Mouse (Mus musculus) liver, postnatal 0 days (tissue): ENCODE measurements around the gene Trmt2a. TPM values are rescaled to one million over a fixed set of nuclear protein-coding genes. Genes with fewer than 3 reads are reported as not detected.
A peak's percentile ranks its signal among the peaks of the same experiment; 100 is the strongest.

ENCODE experiments used
- ATAC-seq: fragments of 200-750 bp; cut with Nextera tagmentation; 2 replicates; pipeline ENCODE4 v1.8.0; 2017; ENCODE audit warnings: mild to moderate bottlenecking, moderate library complexity
- DNase-seq: peaks from one replicate; pipeline ENCODE4 v3.0.0-alpha.2; 2016
- H3K27ac ChIP-seq: fragments of 300-500 bp; sonication (generic); 2 replicates; pipeline ENCODE4 v1.5.1; 2014; ENCODE audit warnings: antibody characterized with exemption, moderate library complexity, mild to moderate bottlenecking, low read depth
- H3K27me3 ChIP-seq: fragments of 300-500 bp; sonication (generic); 2 replicates; pipeline ENCODE4 v1.6.1; 2014; ENCODE audit warnings: low read length, control low read depth, mixed read lengths; ENCODE audit not compliant: insufficient read depth
- H3K36me3 ChIP-seq: fragments of 300-500 bp; sonication (generic); replicated peaks from 2 replicates; pipeline ENCODE4 v1.6.1; 2014; ENCODE audit warnings: mild to moderate bottlenecking, control low read depth, low read length, moderate library complexity, mixed read lengths; ENCODE audit not compliant: insufficient read depth
- H3K4me1 ChIP-seq: fragments of 300-500 bp; sonication (generic); 2 replicates; pipeline ENCODE4 v1.6.1; 2014; ENCODE audit warnings: antibody characterized with exemption, mild to moderate bottlenecking, control low read depth; ENCODE audit not compliant: insufficient read depth
- H3K4me2 ChIP-seq: fragments of 300-500 bp; sonication (generic); 2 replicates; pipeline ENCODE4 v1.6.1; 2014; ENCODE audit warnings: low read depth, mild to moderate bottlenecking, low read length, moderate library complexity, mixed read lengths
- H3K4me3 ChIP-seq: fragments of 300-500 bp; sonication (generic); 2 replicates; pipeline ENCODE4 v1.5.1; 2014; ENCODE audit warnings: low read depth, low read length
- H3K9ac ChIP-seq: fragments of 300-500 bp; sonication (generic); replicated peaks from 2 replicates; pipeline ENCODE4 v1.6.1; 2014; ENCODE audit warnings: mild to moderate bottlenecking, moderate library complexity
- H3K9me3 ChIP-seq: fragments of 300-500 bp; sonication (generic); 2 replicates; pipeline ENCODE4 v1.6.1; 2016; ENCODE audit warnings: mild to moderate bottlenecking, control low read depth, low read length, mixed read lengths
- CTCF ChIP-seq: sonication (generic); IDR thresholded peaks from 2 replicates; pipeline ENCODE4 v1.5.1; 2016; ENCODE audit warnings: antibody characterized with exemption, low read depth
- EP300 ChIP-seq: IDR thresholded peaks from 2 replicates; pipeline ENCODE4 v1.6.1; 2016; ENCODE audit warnings: antibody characterized with exemption, low read depth, mild to moderate bottlenecking
- WGBS: fragments of 180-500 bp; shearing (Covaris S2); extraction: QIAGEN DNeasy Blood & Tissue Kit; methylation state at CpG from one replicate; pipeline ENCODE4 v1.1.7; 2014; ENCODE audit not compliant: insufficient replicate concordance; 5-methylcytosine and 5-hydroxymethylcytosine counted together
- polyA plus RNA-seq: library from polyadenylated mRNA; unstranded; fragments of >200 nt; fragmentation: Nextera tagmentation; extraction: Ambion mirVana; gene quantifications from 2 replicates; pipeline ENCODE4 v1.2.1, GENCODE M21; 2015

Trmt2a gene
- polyA plus RNA-seq, 1 experiment from 2014 or later, result 22.9 TPM

DNA sequence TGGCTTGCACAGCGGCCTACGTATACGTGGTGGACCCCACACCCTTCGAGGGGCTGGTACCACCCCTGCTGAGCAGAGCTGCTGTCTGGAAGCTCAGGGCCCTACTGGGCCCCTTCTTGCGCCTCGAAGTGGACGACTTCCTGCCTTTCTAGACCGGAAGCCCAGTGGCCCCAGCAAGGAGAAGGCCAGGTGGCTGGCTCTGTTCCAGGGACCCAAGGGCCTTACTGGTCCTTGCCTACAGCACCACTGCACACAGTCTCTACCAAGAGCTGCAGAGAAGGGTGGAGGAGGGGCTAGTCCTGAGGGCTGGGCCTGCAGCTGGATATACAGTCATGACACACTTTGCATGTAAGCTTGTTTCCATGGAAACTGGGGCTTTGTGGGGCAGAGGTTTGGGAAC is 28.5 kb upstream of the Trmt2a start:
- Histone ChIP-seq H3K9ac (peak overlapping the region; percentile 11; the same call in 1 of the 2 replicates), H3K27ac (peak overlapping the region; percentile 22; the same call in 1 of the 2 replicates), H3K4me2 (no peak overlapping the region), H3K4me3 (no peak overlapping the region), H3K4me1 (peaks cover 8% of the 10 kb centered on the region), H3K27me3 (no peaks in the 10 kb centered on the region), H3K9me3 (no peaks in the 10 kb centered on the region), H3K36me3 (0 out of 2 replicates have a peak, but pooled peaks cover 9% of the 10 kb centered on the region)
- ATAC-seq (peak; percentile 64; the same call in 1 of the 2 replicates), DNase-seq (peak; percentile 62)
- no peak for TF ChIP-seq CTCF
- TF ChIP-seq EP300, result no peak
- 28% methylated on average over 8 of the region's 8 CpGs for WGBS

DNA sequence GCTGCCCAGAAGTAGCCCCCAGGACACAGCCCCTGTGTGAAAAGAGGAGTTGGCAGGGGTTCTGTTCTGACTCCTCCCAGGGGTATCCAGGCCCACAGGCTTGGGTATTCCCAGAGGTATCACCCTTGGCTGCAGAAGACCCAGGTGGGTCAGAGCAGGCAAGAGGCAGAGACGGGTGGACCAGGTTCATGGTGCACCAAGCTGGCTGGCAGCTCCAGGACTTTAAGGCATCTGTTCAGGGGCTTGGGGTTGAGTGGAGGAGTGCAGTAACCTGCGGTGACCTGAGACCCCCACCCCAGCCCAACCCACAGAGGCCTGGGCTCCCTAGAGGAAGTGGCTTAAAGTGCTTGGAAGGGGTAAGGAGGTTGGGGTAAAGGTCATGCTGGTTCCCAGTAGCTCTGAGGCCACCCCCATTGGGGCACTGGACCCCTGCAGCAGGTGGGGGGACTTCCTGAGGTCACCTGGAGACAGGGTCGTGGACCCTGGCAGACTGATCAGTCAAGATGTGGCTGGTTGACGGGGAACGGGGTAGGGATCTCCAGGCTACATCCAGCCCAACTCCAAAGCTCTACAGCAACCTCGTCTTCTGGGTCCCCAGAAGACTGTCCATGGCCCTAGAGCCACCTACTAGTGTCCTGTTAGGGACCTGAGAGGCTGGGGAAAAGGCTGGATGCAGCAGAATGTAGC is 27.5 kb upstream of the Trmt2a start:
- no peak overlapping the region for H3K4me3 ChIP-seq
- H3K9me3 ChIP-seq, result no peaks in the 10 kb centered on the region
- H3K27me3 ChIP-seq, result no peaks in the 10 kb centered on the region
- no peak for TF ChIP-seq EP300
- TF ChIP-seq CTCF, result no peak
- H3K4me1 ChIP-seq, result peaks cover 8% of the 10 kb centered on the region
- H3K4me2 ChIP-seq, result no peak overlapping the region
- WGBS, result 70% methylated on average over 6 of the region's 6 CpGs
- H3K27ac ChIP-seq, result no peak overlapping the region
- H3K36me3 ChIP-seq, result 0 out of 2 replicates have a peak, but pooled peaks cover 9% of the 10 kb centered on the region
- no peak overlapping the region for H3K9ac ChIP-seq
- DNase-seq (no peak), ATAC-seq (no peak)

DNA sequence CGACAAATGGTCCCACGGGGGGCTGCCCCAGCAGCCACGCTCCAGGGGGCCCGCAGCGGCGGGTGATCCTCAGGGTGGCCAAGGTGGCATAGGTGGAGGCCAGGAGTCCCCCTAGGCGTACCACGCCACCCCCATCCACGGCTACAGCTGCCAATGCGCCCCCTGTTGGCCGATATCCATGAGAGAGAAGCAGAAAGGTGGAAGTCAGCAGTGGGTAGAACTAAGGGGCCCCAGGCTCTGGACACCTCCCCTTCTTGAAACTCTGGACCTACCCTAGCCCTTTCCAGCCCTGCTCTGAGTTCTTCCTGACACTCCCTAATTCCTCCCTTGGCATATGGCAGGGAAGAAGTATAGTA is 27.0 kb upstream of the Trmt2a start:
- H3K36me3 ChIP-seq, result peaks cover 13% of the 10 kb centered on the region; the same call in 1 of the 2 replicates
- peak; percentile 38 for TF ChIP-seq CTCF
- TF ChIP-seq EP300, result no peak
- no peak for ATAC-seq
- H3K4me3 ChIP-seq, result no peak overlapping the region
- DNase-seq, result no peak
- peaks cover 8% of the 10 kb centered on the region for H3K4me1 ChIP-seq
- H3K27me3 ChIP-seq, result no peaks in the 10 kb centered on the region
- no peaks in the 10 kb centered on the region for H3K9me3 ChIP-seq
- H3K27ac ChIP-seq, result no peak overlapping the region
- H3K9ac ChIP-seq, result no peak overlapping the region
- no peak overlapping the region for H3K4me2 ChIP-seq
- 57% methylated on average over 11 of the region's 11 CpGs for WGBS

DNA sequence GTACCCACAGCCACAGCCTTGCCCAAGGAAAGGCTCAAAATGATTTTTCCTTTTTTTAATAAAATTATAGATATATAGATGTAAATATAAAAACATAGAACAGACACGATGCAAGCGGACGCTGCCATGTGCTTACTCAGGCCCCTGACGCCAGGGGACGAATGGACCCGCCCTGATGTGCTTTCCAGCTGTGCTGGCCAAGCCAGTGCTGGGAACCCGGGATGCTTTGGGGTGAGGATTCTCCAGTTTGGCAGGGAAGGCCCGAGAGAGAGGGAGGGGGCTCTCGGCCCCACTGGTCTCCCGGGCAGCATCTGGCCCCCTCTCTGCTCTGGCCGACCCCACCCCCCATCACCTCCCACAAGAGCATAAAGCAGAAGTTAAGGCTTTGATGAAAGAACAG is 26.3 kb upstream of the Trmt2a start:
- H3K36me3 ChIP-seq, result peaks cover 13% of the 10 kb centered on the region; the same call in 1 of the 2 replicates
- no peaks in the 10 kb centered on the region for H3K9me3 ChIP-seq
- 81% methylated on average over 11 of the region's 11 CpGs for WGBS
- no peak overlapping the region for H3K4me2 ChIP-seq
- no peak for DNase-seq
- ATAC-seq, result no peak
- no peak for TF ChIP-seq CTCF
- TF ChIP-seq EP300, result no peak
- H3K4me1 ChIP-seq, result peaks cover 8% of the 10 kb centered on the region
- no peak overlapping the region for H3K4me3 ChIP-seq
- no peaks in the 10 kb centered on the region for H3K27me3 ChIP-seq
- no peak overlapping the region for H3K9ac ChIP-seq
- no peak overlapping the region for H3K27ac ChIP-seq

DNA sequence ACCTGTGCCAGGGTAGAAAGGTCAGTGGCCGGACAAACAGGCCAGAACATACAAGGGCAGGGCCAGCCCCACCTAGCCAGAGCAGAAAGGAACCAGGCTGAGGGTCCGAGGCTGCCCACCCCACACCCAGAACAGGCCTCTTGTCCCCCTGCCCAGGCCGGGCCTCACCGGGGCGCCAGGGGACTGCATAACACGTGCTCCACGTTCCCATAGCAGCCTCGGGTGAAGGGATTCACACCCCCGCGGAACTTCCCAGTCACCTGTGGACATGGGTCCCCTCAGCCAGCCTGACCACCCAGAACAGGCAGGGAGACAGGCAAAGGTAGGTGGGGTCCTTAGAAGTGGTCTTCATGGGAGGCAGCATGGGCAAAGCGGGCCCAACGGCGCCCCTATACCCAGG is 21.3 kb upstream of the Trmt2a start:
- H3K9me3 ChIP-seq, result no peaks in the 10 kb centered on the region
- H3K36me3 ChIP-seq, result peaks cover 13% of the 10 kb centered on the region; the same call in 1 of the 2 replicates
- H3K4me2 ChIP-seq, result no peak overlapping the region
- peaks cover 11% of the 10 kb centered on the region for H3K4me1 ChIP-seq
- no peak for DNase-seq
- H3K4me3 ChIP-seq, result no peak overlapping the region
- H3K9ac ChIP-seq, result no peak overlapping the region
- no peak for ATAC-seq
- WGBS, result 85% methylated on average over 13 of the region's 13 CpGs
- no peaks in the 10 kb centered on the region for H3K27me3 ChIP-seq
- TF ChIP-seq CTCF (no peak), EP300 (no peak)
- H3K27ac ChIP-seq, result no peak overlapping the region

DNA sequence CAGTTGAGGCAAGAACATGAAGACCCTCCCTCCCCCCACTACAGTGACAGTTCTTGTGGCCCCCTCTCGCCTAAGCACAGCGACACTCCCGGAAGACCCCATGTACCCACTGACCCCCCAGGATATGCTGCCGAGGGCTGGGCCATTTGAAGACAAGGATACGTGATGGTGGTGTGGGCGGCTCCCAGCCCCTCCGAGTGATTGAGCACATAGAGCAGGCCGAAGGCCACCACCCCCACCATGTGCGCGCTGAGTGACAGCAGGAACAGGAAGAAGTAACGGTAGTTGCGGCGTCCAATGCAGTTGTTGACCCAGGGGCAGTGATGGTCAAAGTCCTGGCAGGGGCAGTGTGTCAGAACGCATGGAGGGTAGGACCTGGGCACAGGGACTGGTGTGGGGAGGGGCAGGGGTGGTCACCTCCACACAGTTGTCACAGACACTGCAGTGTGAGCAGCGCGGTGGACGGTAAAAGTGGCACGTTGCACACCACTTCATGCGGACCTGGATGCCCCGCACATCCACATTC is 20.5 kb upstream of the Trmt2a start:
- H3K27ac ChIP-seq, result no peak overlapping the region
- no peak overlapping the region for H3K4me3 ChIP-seq
- no peaks in the 10 kb centered on the region for H3K27me3 ChIP-seq
- 76% methylated on average over 20 of the region's 20 CpGs for WGBS
- no peak overlapping the region for H3K9ac ChIP-seq
- no peaks in the 10 kb centered on the region for H3K9me3 ChIP-seq
- no peak for TF ChIP-seq CTCF
- TF ChIP-seq EP300, result no peak
- DNase-seq (no peak), ATAC-seq (peak; percentile 17; the same call in 1 of the 2 replicates)
- H3K4me2 ChIP-seq, result no peak overlapping the region
- H3K36me3 ChIP-seq, result peaks cover 13% of the 10 kb centered on the region; the same call in 1 of the 2 replicates
- peaks cover 11% of the 10 kb centered on the region for H3K4me1 ChIP-seq
